8 mouse cellular contexts compared by ENCODE assay signal in the genomic region with DNA sequence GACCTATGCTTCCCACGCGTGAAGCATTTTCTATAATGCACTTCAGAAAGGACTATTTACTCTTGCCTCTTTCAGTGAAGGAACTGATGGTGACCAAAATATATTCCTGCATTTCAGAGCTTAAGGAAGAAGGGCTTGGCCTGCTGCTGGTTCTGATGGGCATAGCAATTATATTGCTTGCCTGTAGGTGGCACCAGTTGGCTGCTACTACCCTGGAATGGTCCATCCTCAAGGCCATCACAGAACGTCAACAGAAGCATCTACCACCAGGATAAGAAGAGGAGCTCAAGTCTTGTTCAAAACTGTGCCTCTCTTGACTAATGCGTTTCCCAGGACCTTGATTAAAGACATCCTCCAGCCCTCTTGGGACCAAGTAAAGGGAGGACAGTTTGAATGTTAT.
DNase-seq lines count a peak whose midpoint lies in the region; ATAC-seq and TF ChIP-seq lines count a peak whose summit lies in the region.

No protein-coding gene starts in this region.

- no peak overlapping the region for H3K4me2 ChIP-seq in hindbrain, embryonic 11.5 days (replicated peaks; ENCODE audit: low read depth, low read length)
- no peak overlapping the region for H3K4me2 ChIP-seq in hindbrain, embryonic 13.5 days

- H3K4me3 ChIP-seq in hindbrain, embryonic 11.5 days (ENCODE audit: low read depth, low read length): no peak overlapping the region
- H3K4me3 ChIP-seq in hindbrain, embryonic 13.5 days: no peak overlapping the region
- no peak overlapping the region for H3K4me3 ChIP-seq in testis, adult 2 months (ENCODE audit: control insufficient read depth, low read depth, low read length)

- TF ChIP-seq CTCF in testis, adult 2 months (IDR thresholded peaks at IDR 0.05; ENCODE audit: control insufficient read depth, insufficient read depth, insufficient replicate concordance, low read depth, low read length): peak; percentile 59; the same call in 1 of the 2 replicates

- WGBS in hindbrain, embryonic 11.5 days: 50% methylated on average over 4 of the region's 4 CpGs
- 47% methylated on average over 4 of the region's 4 CpGs for WGBS in hindbrain, embryonic 13.5 days

- no peaks in the 10 kb centered on the region for H3K36me3 ChIP-seq in hindbrain, embryonic 11.5 days (ENCODE audit: control insufficient read depth, insufficient read depth, low read length)
- no peaks in the 10 kb centered on the region for H3K36me3 ChIP-seq in hindbrain, embryonic 13.5 days
- no peaks in the 10 kb centered on the region for H3K36me3 ChIP-seq in testis, adult 2 months (ENCODE audit: control insufficient read depth, insufficient read depth, low read length)

- TF ChIP-seq POLR2A in testis, adult 2 months (IDR thresholded peaks at IDR 0.05; ENCODE audit: control insufficient read depth, low read depth, low read length): no peak

- ATAC-seq in hindbrain, embryonic 11.5 days (ENCODE audit: low FRiP score): no peak
- ATAC-seq in hindbrain, embryonic 13.5 days (ENCODE audit: low FRiP score): no peak
- peak; percentile 77 for ATAC-seq in common myeloid progenitor, adult 5-6 weeks (replicated peaks; ENCODE audit: low read depth, poor library complexity, severe bottlenecking)

- H3K27me3 ChIP-seq in hindbrain, embryonic 11.5 days (ENCODE audit: control insufficient read depth, insufficient read depth, low read length): no peaks in the 10 kb centered on the region
- no peaks in the 10 kb centered on the region for H3K27me3 ChIP-seq in hindbrain, embryonic 13.5 days
- H3K27me3 ChIP-seq in testis, adult 2 months (ENCODE audit: control insufficient read depth, insufficient read depth, low read length): no peaks in the 10 kb centered on the region

- H3K4me1 ChIP-seq in hindbrain, embryonic 11.5 days (replicated peaks; ENCODE audit: control insufficient read depth, insufficient read depth, low read length): no peaks in the 10 kb centered on the region
- peaks cover 18% of the 10 kb centered on the region for H3K4me1 ChIP-seq in hindbrain, embryonic 13.5 days (replicated peaks)
- no peaks in the 10 kb centered on the region for H3K4me1 ChIP-seq in testis, adult 2 months (ENCODE audit: control insufficient read depth, insufficient read depth, low read length)

- H3K27ac ChIP-seq in hindbrain, embryonic 11.5 days (ENCODE audit: low read depth, low read length): no peak overlapping the region
- H3K27ac ChIP-seq in hindbrain, embryonic 13.5 days: no peak overlapping the region
- no peak overlapping the region for H3K27ac ChIP-seq in testis, adult 2 months (ENCODE audit: control insufficient read depth, insufficient read depth, low read depth, low read length)

- H3K9me3 ChIP-seq in hindbrain, embryonic 11.5 days (ENCODE audit: control insufficient read depth, low read length): no peaks in the 10 kb centered on the region
- no peaks in the 10 kb centered on the region for H3K9me3 ChIP-seq in hindbrain, embryonic 13.5 days

- DNase-seq in hindbrain, embryonic 11.5 days (ENCODE audit: low spot score): peak; percentile 47
- DNase-seq in A20 (ENCODE audit: low read depth, low spot score): peak; percentile 9
- DNase-seq in ZHBTc4 (ENCODE audit: low read depth, low spot score): peak; percentile 30
- peak; percentile 49 to 51 for DNase-seq in kidney, postnatal 4 days
- no peak for DNase-seq in Muller cell, postnatal 12 days (ENCODE audit: inconsistent ontology term)

- no peak overlapping the region for H3K9ac ChIP-seq in hindbrain, embryonic 11.5 days (ENCODE audit: low read depth, low read length)
- H3K9ac ChIP-seq in hindbrain, embryonic 13.5 days: no peak overlapping the region
